Mouse (Mus musculus): ENCODE data around the gene Zpbp2. TPM values are rescaled to one million over a fixed set of nuclear protein-coding genes. Genes with fewer than 3 reads are reported as not detected.

The Zpbp2 gene
- total and polyA plus RNA-seq, 3 experiments = 0.12 to 0.58 TPM; not detected in 1

GRCm38 (mm10) chr11:98597363-98597762 lies 46.5 kb downstream of the Zpbp2 start:
- Histone ChIP-seq H3K4me1 (ENCODE audit: control insufficient read depth in 1 of 2, insufficient read depth in 2 of 2, low read length in 2 of 2) (peaks cover 1 to 3% of the 10 kb centered on the region in 2 experiments; a peak in 2 of 4 replicates), H3K36me3 (ENCODE audit: control insufficient read depth in 1 of 2, insufficient read depth in 2 of 2, low read length in 2 of 2) (0 out of 4 replicates have a peak, but pooled peaks cover 0 to 1% of the 10 kb centered on the region in 2 experiments), H3K27ac (ENCODE audit: control insufficient read depth, low read depth, low read length) (no peak overlapping the region), H3K27me3 (ENCODE audit: control insufficient read depth in 1 of 2, insufficient read depth in 2 of 2, low read length in 2 of 2) (peaks cover 16 to 21% of the 10 kb centered on the region in 2 experiments), H3K79me2 (ENCODE audit: control insufficient read depth, insufficient read depth, low read length, poor library complexity) (no peaks in the 10 kb centered on the region), H3K9me3 (replicated peaks; ENCODE audit: insufficient read depth, low read length) (no peaks in the 10 kb centered on the region), H3K4me3 (ENCODE audit: control insufficient read depth in 1 of 2, insufficient read depth in 1 of 2, low read depth in 2 of 2, low read length in 2 of 2) (no peak overlapping the region), H3K9ac (ENCODE audit: control insufficient read depth, low read depth, low read length, poor library complexity, severe bottlenecking) (no peak overlapping the region)
- DNase-seq (ENCODE audit: low read depth, low spot score) = peak; percentile 90
- TF ChIP-seq KAT2A (conservative IDR thresholded peaks at IDR 0.05; ENCODE audit: low read depth, low read length) = no peak
- TF ChIP-seq TBP (IDR thresholded peaks at IDR 0.05; ENCODE audit: low read depth, low read length) = no peak
- TF ChIP-seq BHLHE40 (IDR thresholded peaks at IDR 0.05; ENCODE audit: borderline replicate concordance, low read depth, low read length) = no peak
- TF ChIP-seq CHD2 (IDR thresholded peaks at IDR 0.05; ENCODE audit: low read length) = no peak
- TF ChIP-seq HCFC1 (IDR thresholded peaks at IDR 0.05; ENCODE audit: low read depth, low read length) = peak; percentile 68
- peak; percentile 99 for TF ChIP-seq SMC3 (IDR thresholded peaks at IDR 0.05; ENCODE audit: low read depth, low read length)
- no peak for TF ChIP-seq GABPA (IDR thresholded peaks at IDR 0.05; ENCODE audit: low read depth, low read length)
- TF ChIP-seq NRF1 (IDR thresholded peaks at IDR 0.05; ENCODE audit: insufficient read depth, low read depth, low read length, poor library complexity, severe bottlenecking) = no peak
- no peak for TF ChIP-seq POLR2A (IDR thresholded peaks at IDR 0.05; ENCODE audit: control insufficient read depth in 1 of 2, insufficient read depth in 1 of 2, low read depth in 1 of 2, low read length in 2 of 2, poor library complexity in 1 of 2)
- no peak for TF ChIP-seq TAL1 (IDR thresholded peaks at IDR 0.05; ENCODE audit: low read length)
- TF ChIP-seq ETS1 (IDR thresholded peaks at IDR 0.05; ENCODE audit: low read depth, low read length) = no peak
- TF ChIP-seq MXI1 (IDR thresholded peaks at IDR 0.05; ENCODE audit: low read depth, low read length) = peak; percentile 50; the same call in 1 of the 2 replicates
- TF ChIP-seq ZKSCAN1 (IDR thresholded peaks at IDR 0.05; ENCODE audit: low read depth, low read length) = no peak
- no peak for TF ChIP-seq POLR2AphosphoS5 (IDR thresholded peaks at IDR 0.05; ENCODE audit: borderline replicate concordance, low read depth, low read length)
- no peak for TF ChIP-seq TCF12 (IDR thresholded peaks at IDR 0.05; ENCODE audit: low read depth, low read length)
- TF ChIP-seq ZMIZ1 (IDR thresholded peaks at IDR 0.05; ENCODE audit: low read depth, low read length) = no peak
- peak; percentile 85 to 98 (median 96) for TF ChIP-seq CTCF (IDR thresholded peaks at IDR 0.05 in 2 of 3, conservative IDR thresholded peaks at IDR 0.05 in 1 of 3; ENCODE audit: control insufficient read depth in 1 of 3, insufficient read depth in 1 of 3, low read depth in 2 of 3, low read length in 3 of 3, poor library complexity in 1 of 3, severe bottlenecking in 1 of 3)
- peak; percentile 87 for TF ChIP-seq RAD21 (IDR thresholded peaks at IDR 0.05; ENCODE audit: low read depth, low read length)
- TF ChIP-seq USF1 (IDR thresholded peaks at IDR 0.05; ENCODE audit: low read depth, low read length) = no peak
- TF ChIP-seq MEF2A (IDR thresholded peaks at IDR 0.05; ENCODE audit: extremely low read depth, insufficient replicate concordance, low read depth, low read length, poor library complexity, severe bottlenecking) = no peak
- no peak for TF ChIP-seq MYB (IDR thresholded peaks at IDR 0.05; ENCODE audit: low read depth, low read length)
- no peak for TF ChIP-seq GATA1 (IDR thresholded peaks at IDR 0.05; ENCODE audit: low read depth, low read length)
- peak; percentile 65 for TF ChIP-seq SIN3A (IDR thresholded peaks at IDR 0.05; ENCODE audit: low read length)
- no peak for TF ChIP-seq NELFE (IDR thresholded peaks at IDR 0.05; ENCODE audit: low read depth, low read length)
- no peak for TF ChIP-seq E2F4 (IDR thresholded peaks at IDR 0.05; ENCODE audit: borderline replicate concordance, low read depth, low read length)
- no peak for TF ChIP-seq JUND (IDR thresholded peaks at IDR 0.05; ENCODE audit: low read depth, low read length)
- TF ChIP-seq MAFK (IDR thresholded peaks at IDR 0.05; ENCODE audit: borderline replicate concordance, low read depth, low read length) = no peak
- TF ChIP-seq MAZ (IDR thresholded peaks at IDR 0.05; ENCODE audit: low read depth, low read length) = 0 out of 2 replicates have a peak, but pooled peaks have one; percentile 26
- no peak for TF ChIP-seq POLR2AphosphoS2 (IDR thresholded peaks at IDR 0.05; ENCODE audit: low read length)
- no peak for TF ChIP-seq RCOR1 (IDR thresholded peaks at IDR 0.05; ENCODE audit: low read depth, low read length)
- no peak for TF ChIP-seq USF2 (IDR thresholded peaks at IDR 0.05; ENCODE audit: borderline replicate concordance in 1 of 2, insufficient read depth in 1 of 2, low read depth in 1 of 2, low read length in 2 of 2)
- TF ChIP-seq MAX (IDR thresholded peaks at IDR 0.05; ENCODE audit: low read length) = no peak
- no peak for TF ChIP-seq ELF1 (IDR thresholded peaks at IDR 0.05; ENCODE audit: low read depth, low read length)
- TF ChIP-seq MYC (IDR thresholded peaks at IDR 0.05; ENCODE audit: low read depth, low read length) = no peak
- peak; percentile 37; the same call in 1 of the 2 replicates for TF ChIP-seq ZNF384 (IDR thresholded peaks at IDR 0.05; ENCODE audit: low read depth, low read length)
- TF ChIP-seq ZC3H11A (IDR thresholded peaks at IDR 0.05; ENCODE audit: low read depth, low read length) = peak; percentile 99
- TF ChIP-seq EP300 (IDR thresholded peaks at IDR 0.05; ENCODE audit: low read depth in 1 of 2, low read length in 2 of 2) = no peak
- no peak for TF ChIP-seq UBTF (IDR thresholded peaks at IDR 0.05; ENCODE audit: borderline replicate concordance, insufficient read depth, low read depth, low read length)
